Mouse (Mus musculus): ENCODE data around the gene Lhx3.

DNA sequence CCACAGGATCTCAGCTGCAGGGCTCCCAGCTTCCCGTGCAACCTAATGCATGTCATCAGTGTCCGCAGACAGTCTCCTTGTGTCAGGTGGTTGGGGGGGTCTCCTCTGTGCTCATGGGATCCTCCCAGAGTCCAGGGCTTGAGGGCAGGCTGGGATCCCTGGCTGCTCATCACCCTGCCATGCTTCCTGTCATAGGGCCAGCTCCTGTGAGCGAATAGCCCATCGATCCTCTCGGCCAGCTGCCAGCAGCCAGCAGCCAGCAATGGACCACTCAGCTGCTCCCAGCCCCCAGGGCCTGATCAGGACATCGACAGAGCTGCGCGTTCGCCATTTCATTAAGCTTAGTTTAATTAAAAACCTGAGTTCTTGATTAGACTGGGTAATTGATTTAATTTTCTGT lies 50.0 kb downstream of the Lhx3 start:
- TF ChIP-seq CTCF (IDR thresholded peaks at IDR 0.05) (no peak), EP300 (IDR thresholded peaks at IDR 0.05) (no peak)
